ENCODE assay signal across 9 mouse cellular contexts in the genomic region with DNA sequence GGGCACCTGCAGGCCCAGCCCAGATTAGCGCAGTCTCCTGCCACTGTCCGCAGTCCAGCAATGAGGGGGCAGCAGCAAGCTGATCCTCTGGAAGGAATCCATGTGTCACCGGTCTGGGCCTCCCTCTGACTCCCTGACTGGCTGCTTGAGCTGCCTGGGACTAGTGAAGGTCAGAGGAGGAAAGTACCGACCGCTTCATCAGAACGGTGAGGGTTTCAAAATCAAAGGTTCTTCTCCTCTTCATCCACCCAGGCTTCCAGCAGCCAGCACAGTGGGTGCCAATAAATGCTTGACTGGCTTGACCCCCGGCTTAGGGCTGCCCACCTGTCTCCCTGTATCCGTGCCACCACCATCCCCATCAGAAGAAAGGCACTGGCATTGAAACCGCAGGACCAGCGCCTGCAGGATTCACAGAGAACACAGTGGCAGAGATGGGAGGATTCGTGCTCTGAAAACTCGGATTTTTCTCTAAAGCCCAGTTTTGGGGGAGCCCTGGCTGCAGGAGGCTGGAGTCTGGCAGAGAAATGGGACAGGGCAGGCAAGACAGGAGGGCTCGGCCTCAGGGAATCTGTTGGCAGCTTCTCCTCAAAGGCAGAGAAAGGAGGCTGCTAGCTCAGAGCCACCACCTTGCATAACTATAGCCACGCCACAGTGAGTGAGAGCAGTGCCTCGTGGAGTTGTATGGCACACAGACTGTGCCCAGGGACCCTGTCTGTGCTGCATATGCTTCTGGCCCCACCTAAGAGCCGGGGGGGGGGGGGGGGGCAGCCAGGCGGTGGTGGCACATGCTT. TPM values are rescaled to one million over a fixed set of nuclear protein-coding genes. Genes with fewer than 3 reads are reported as not detected.
DNase-seq lines count a peak whose midpoint lies in the region; ATAC-seq and TF ChIP-seq lines count a peak whose summit lies in the region.
"Had no signal": no experiment of that assay in that cellular context is flagged by ENCODE, and none has a peak within 500 bp of the region (broad histone marks: within the 10 kb centered on the region; RNA-seq: fewer than 3 reads in every experiment).

No protein-coding gene starts in this region.

- no peak for TF ChIP-seq POLR2A in testis, adult 2 months (IDR thresholded peaks at IDR 0.05; ENCODE audit: control insufficient read depth, low read depth, low read length)

- no peaks in the 10 kb centered on the region; the same call in 1 of the 2 replicates for H3K36me3 ChIP-seq in testis, adult 2 months (ENCODE audit: control insufficient read depth, insufficient read depth, low read length)
- no peaks in the 10 kb centered on the region for H3K36me3 ChIP-seq in hindbrain, postnatal 0 days (ENCODE audit: insufficient read depth, low read length)

- WGBS in hindbrain, postnatal 0 days, result 36% methylated on average over 17 of the region's 17 CpGs

- peak overlapping the region; percentile 91 for H3K9ac ChIP-seq in hindbrain, postnatal 0 days (replicated peaks; ENCODE audit: low read length)

- H3K4me2 ChIP-seq in hindbrain, postnatal 0 days (ENCODE audit: low read depth, low read length), result peak overlapping the region; percentile 90

- peaks cover 28% of the 10 kb centered on the region for H3K4me1 ChIP-seq in testis, adult 2 months (ENCODE audit: control insufficient read depth, insufficient read depth, low read length)
- H3K4me1 ChIP-seq in hindbrain, postnatal 0 days (ENCODE audit: insufficient read depth, low read length), result peaks cover 17% of the 10 kb centered on the region

- DNase-seq in embryo, embryonic 10 days (ENCODE audit: low spot score), result peak; percentile 16
- DNase-seq in embryo, embryonic 9.5 days (ENCODE audit: extremely low spot score), result no peak
- DNase-seq in testis, postnatal 10 days (ENCODE audit: low spot score), result no peak
- no peak for DNase-seq in hindbrain, postnatal 0 days (ENCODE audit: low spot score)
- DNase-seq in MN1 (ENCODE audit: low spot score), result no peak
- no peak for DNase-seq in frontal cortex, postnatal 25 days (ENCODE audit: low spot score in 2 of 2)
- DNase-seq in heart, postnatal 4 days, result no peak
- DNase-seq: kidney, postnatal 25 days had no signal

- no peak for TF ChIP-seq CTCF in testis, adult 2 months (IDR thresholded peaks at IDR 0.05; ENCODE audit: control insufficient read depth, insufficient read depth, insufficient replicate concordance, low read depth, low read length)
- no peak for TF ChIP-seq CTCF in hindbrain, postnatal 0 days (IDR thresholded peaks at IDR 0.05; ENCODE audit: low read depth)

- H3K9me3 ChIP-seq in hindbrain, postnatal 0 days (ENCODE audit: low read length), result no peaks in the 10 kb centered on the region

- H3K4me3 ChIP-seq in testis, adult 2 months (ENCODE audit: control insufficient read depth, low read depth, low read length), result no peak overlapping the region
- H3K4me3 ChIP-seq in hindbrain, postnatal 0 days (ENCODE audit: low read length), result peak overlapping the region; percentile 83

- H3K27me3 ChIP-seq in testis, adult 2 months (ENCODE audit: control insufficient read depth, insufficient read depth, low read length), result no peaks in the 10 kb centered on the region
- no peaks in the 10 kb centered on the region for H3K27me3 ChIP-seq in hindbrain, postnatal 0 days (ENCODE audit: insufficient read depth, low read length)

- H3K27ac ChIP-seq in testis, adult 2 months (ENCODE audit: control insufficient read depth, insufficient read depth, low read depth, low read length), result peak overlapping the region; percentile 58
- H3K27ac ChIP-seq in hindbrain, postnatal 0 days, result peak overlapping the region; percentile 97

- ATAC-seq in hindbrain, postnatal 0 days, result no peak

RNA-seq across cellular contexts. Expression of a gene that starts 2.5 kb away (rescaled TPM):
- polyA plus RNA-seq in testis, adult 2 months (2012; rRNA removed), result 50.8 and 63.9 TPM in 2 replicates
- total RNA-seq in hindbrain, postnatal 0 days (2014; rRNA removed), result 283 and 297 TPM in 2 replicates
- 98.0 and 106 TPM in 2 replicates for polyA plus RNA-seq in hindbrain, postnatal 0 days (2015; fragmentation: Nextera tagmentation; extraction: Ambion mirVana)
- 1 to 10 TPM; 6.5 to 8.5 TPM for total RNA-seq in heart, postnatal 4 days (2021)

Comparison
In these comparisons a context has a peak if more than half of its experiments do, and no peak if none do; other contexts are left out.
1. RNA of a gene that starts 2.5 kb away (total RNA-seq): 283 to 297 TPM in hindbrain, postnatal 0 days; 6.5 to 8.5 TPM in heart, postnatal 4 days; every median in the first group is over 10 times any median in the second.